Mouse (Mus musculus) CD4-positive, CD25-positive, alpha-beta regulatory T cell, adult 2 months (primary cell): Measurements from ENCODE around the gene Gm3880.
"Not testable (repeated sequence)": the region's sequence is repeated elsewhere in the genome, so short reads cannot be mapped to it uniquely, and the experiment has no call there.

Source experiments
- DNase-seq: peaks from one replicate; pipeline ENCODE4 v3.0.0-alpha.2; 2012; ENCODE audit warnings: low read depth, low spot score

Gene Gm3880

GRCm38 (mm10) chrX:102686872-102687271 is at the start of gene Gm3880:
Gm3880 (minus strand) TSS chrX:102686972.
- DNase-seq: not testable (repeated sequence)

GRCm38 (mm10) chrX:102724226-102724625 is 37.5 kb upstream of the Gm3880 start:
- DNase-seq: not testable (repeated sequence)

GRCm38 (mm10) chrX:102707535-102707934 is 20.8 kb upstream of the Gm3880 start, which contains the start of the genes Gm9112 and Dmrtc1b:
Gm9112 (minus strand) TSS chrX:102707635.
Dmrtc1b (plus strand) TSS chrX:102707865.
- not testable (repeated sequence) for DNase-seq

- DNase-seq: not testable (repeated sequence)
These were observed 13.9 kb upstream of the Gm3880 start for GRCm38 (mm10) chrX:102700636-102701035.

- peak; percentile 1 for DNase-seq
These were observed 2.5 kb upstream of the Gm3880 start for GRCm38 (mm10) chrX:102689252-102689651.

GRCm38 (mm10) chrX:102684706-102685105 is 2.1 kb downstream of the Gm3880 start:
- DNase-seq: not testable (repeated sequence)

- no peak for DNase-seq
These were observed 20.1 kb downstream of the Gm3880 start for GRCm38 (mm10) chrX:102666641-102667040.

- peak; percentile 1 for DNase-seq
These were observed 26.1 kb downstream of the Gm3880 start for GRCm38 (mm10) chrX:102660712-102661111.

- no peak for DNase-seq
These were observed 41.1 kb downstream of the Gm3880 start for GRCm38 (mm10) chrX:102645691-102646090.

GRCm38 (mm10) chrX:102645146-102645545 is 41.6 kb downstream of the Gm3880 start:
- no peak for DNase-seq

- DNase-seq: no peak
These were observed 42.2 kb downstream of the Gm3880 start for GRCm38 (mm10) chrX:102644573-102644951.

- peak; percentile 5 for DNase-seq
These were observed 42.8 kb downstream of the Gm3880 start, which contains the start of gene Phka1 for GRCm38 (mm10) chrX:102643823-102644572. Phka1 (minus strand) TSS chrX:102644246.
